Mouse (Mus musculus) neural tube, embryonic 13.5 days (tissue): ENCODE results near the gene Kcnc3. TPM values are rescaled to one million over a fixed set of nuclear protein-coding genes. Genes with fewer than 3 reads are reported as not detected.

Experiments
- ATAC-seq: fragments of 200-750 bp; cut with Nextera tagmentation; 2 replicates; pipeline ENCODE4 v1.8.0; 2017; ENCODE audit warnings: low read depth, mild to moderate bottlenecking, moderate TSS enrichment, moderate library complexity
- H3K27ac ChIP-seq: fragments of 300-500 bp; sonication (generic); replicated peaks from 2 replicates; pipeline ENCODE4 v1.5.1; 2015; ENCODE audit warnings: moderate library complexity, mild to moderate bottlenecking, inconsistent platforms
- H3K27me3 ChIP-seq: fragments of 300-500 bp; sonication (generic); 2 replicates; pipeline ENCODE4 v1.6.1; 2015; ENCODE audit warnings: mild to moderate bottlenecking, inconsistent platforms
- H3K36me3 ChIP-seq: fragments of 300-500 bp; sonication (generic); 2 replicates; pipeline ENCODE4 v1.6.1; 2015; ENCODE audit warnings: mild to moderate bottlenecking, inconsistent platforms
- H3K4me1 ChIP-seq: fragments of 300-500 bp; sonication (generic); replicated peaks from 2 replicates; pipeline ENCODE4 v1.6.1; 2015; ENCODE audit warnings: inconsistent platforms
- H3K4me2 ChIP-seq: fragments of 300-500 bp; sonication (generic); 2 replicates; pipeline ENCODE4 v1.6.1; 2015; ENCODE audit warnings: inconsistent platforms, mild to moderate bottlenecking, moderate library complexity
- H3K4me3 ChIP-seq: fragments of 300-500 bp; sonication (generic); 2 replicates; pipeline ENCODE4 v1.5.1; 2015; ENCODE audit warnings: mild to moderate bottlenecking, inconsistent platforms
- H3K9ac ChIP-seq: fragments of 300-500 bp; sonication (generic); 2 replicates; pipeline ENCODE4 v1.6.1; 2015; ENCODE audit warnings: moderate library complexity, mild to moderate bottlenecking, inconsistent platforms
- H3K9me3 ChIP-seq: fragments of 300-500 bp; sonication (generic); 2 replicates; pipeline ENCODE4 v1.6.1; 2016; ENCODE audit warnings: inconsistent platforms
- WGBS: fragments of 180-500 bp; shearing (Covaris S2); methylation state at CpG from one replicate; pipeline ENCODE4 v1.1.7; 2015; 5-methylcytosine and 5-hydroxymethylcytosine counted together
- polyA plus RNA-seq: library from polyadenylated mRNA; unstranded; fragments of >200 nt; fragmentation: Nextera tagmentation; extraction: Ambion mirVana; gene quantifications from 2 replicates; pipeline ENCODE4 v1.2.1, GENCODE M21; 2015

Kcnc3 gene
- polyA plus RNA-seq, 1 experiment from 2014 or later = 4.7 TPM

DNA sequence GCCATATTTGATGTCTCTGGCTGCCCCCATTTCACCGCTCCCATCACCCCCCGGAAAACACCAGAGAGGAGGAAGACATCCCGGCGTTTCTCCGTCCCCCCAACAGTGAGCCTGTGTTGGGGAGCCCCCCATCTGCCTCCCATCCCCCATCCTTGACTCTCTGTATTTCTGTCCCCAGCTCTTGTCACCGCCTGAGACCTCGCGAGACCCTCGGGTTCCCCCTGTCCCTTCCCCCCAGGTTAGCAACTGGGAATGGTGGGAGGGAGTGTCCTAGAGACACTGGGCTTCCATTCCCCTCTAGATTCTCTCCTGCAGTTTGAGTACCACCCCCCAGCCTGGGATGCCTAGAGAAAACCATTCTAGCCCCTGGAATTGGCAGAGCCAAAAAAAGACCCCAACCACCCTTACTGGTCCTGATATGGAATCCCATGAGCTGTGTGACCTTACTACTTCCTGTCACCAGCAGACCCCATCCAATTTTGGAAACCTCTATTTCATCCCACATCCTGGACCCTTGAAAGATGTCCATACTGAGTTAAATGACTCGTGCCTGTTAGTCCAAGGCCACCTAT, 10.3 kb downstream of the Kcnc3 start:
- H3K4me1 ChIP-seq = peaks cover 35% of the 10 kb centered on the region
- no peaks in the 10 kb centered on the region for H3K9me3 ChIP-seq
- ATAC-seq = no peak
- no peak overlapping the region for H3K4me3 ChIP-seq
- peaks cover 41% of the 10 kb centered on the region for H3K27me3 ChIP-seq
- no peak overlapping the region for H3K4me2 ChIP-seq
- peaks cover 6% of the 10 kb centered on the region for H3K36me3 ChIP-seq
- WGBS = 76% methylated on average over 10 of the region's 10 CpGs
- no peak overlapping the region for H3K27ac ChIP-seq
- no peak overlapping the region for H3K9ac ChIP-seq

DNA sequence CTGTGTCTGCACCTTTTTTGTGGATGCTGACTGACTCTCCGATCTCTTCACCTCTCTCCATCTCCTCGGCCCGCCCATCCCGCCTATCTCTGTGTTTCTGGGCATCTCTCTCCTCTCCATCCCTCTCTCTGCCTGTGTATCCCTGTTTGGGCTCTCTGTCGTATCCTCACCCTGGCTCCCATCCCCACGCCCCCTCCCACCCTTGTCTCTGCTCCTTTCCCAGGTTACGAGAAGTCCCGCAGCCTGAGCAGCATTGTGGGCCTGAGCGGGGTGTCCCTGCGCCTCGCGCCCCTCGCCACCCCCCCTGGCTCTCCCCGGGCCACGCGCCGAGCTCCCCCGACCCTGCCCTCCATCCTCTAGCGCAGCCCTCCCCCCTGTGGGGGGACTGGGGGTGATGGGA, 11.2 kb downstream of the Kcnc3 start:
- Histone ChIP-seq H3K36me3 (no peaks in the 10 kb centered on the region), H3K4me1 (peaks cover 35% of the 10 kb centered on the region), H3K4me3 (no peak overlapping the region), H3K9ac (peak overlapping the region; percentile 52), H3K9me3 (no peaks in the 10 kb centered on the region), H3K27ac (no peak overlapping the region), H3K4me2 (peak overlapping the region; percentile 22; the same call in 1 of the 2 replicates), H3K27me3 (peaks cover 50% of the 10 kb centered on the region)
- 15% methylated on average over 19 of the region's 19 CpGs for WGBS
- ATAC-seq = no peak

DNA sequence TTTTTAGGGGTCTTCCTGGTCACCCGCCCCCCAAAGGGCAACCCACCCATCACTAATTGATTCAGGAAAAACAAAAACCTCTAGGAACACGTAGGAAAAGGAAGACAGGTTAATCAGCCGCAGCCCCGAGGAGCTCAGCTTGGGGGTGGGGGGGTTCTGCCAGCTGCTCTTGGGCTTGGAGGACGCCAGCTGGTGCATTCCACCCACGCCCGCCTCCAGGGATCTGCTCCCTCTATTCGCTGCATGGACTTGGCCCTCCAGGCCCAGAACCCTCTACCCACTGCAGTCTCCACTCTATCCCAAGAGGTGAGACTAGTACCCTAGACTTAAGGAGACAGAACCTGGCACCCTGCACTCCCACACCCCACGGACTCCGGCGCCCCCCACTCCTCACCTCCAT, 12.0 kb downstream of the Kcnc3 start:
- 0 out of 2 replicates have a peak overlapping the region, but pooled peaks have one; percentile 23 for H3K27ac ChIP-seq
- 12% methylated on average over 11 of the region's 11 CpGs for WGBS
- H3K9ac ChIP-seq = peak overlapping the region; percentile 52; the same call in 1 of the 2 replicates
- H3K4me3 ChIP-seq = no peak overlapping the region
- no peaks in the 10 kb centered on the region for H3K9me3 ChIP-seq
- ATAC-seq = no peak; the same call in 1 of the 2 replicates
- H3K4me2 ChIP-seq = peak overlapping the region; percentile 22; the same call in 1 of the 2 replicates
- H3K27me3 ChIP-seq = peaks cover 57% of the 10 kb centered on the region
- H3K36me3 ChIP-seq = no peaks in the 10 kb centered on the region
- peaks cover 35% of the 10 kb centered on the region for H3K4me1 ChIP-seq

DNA sequence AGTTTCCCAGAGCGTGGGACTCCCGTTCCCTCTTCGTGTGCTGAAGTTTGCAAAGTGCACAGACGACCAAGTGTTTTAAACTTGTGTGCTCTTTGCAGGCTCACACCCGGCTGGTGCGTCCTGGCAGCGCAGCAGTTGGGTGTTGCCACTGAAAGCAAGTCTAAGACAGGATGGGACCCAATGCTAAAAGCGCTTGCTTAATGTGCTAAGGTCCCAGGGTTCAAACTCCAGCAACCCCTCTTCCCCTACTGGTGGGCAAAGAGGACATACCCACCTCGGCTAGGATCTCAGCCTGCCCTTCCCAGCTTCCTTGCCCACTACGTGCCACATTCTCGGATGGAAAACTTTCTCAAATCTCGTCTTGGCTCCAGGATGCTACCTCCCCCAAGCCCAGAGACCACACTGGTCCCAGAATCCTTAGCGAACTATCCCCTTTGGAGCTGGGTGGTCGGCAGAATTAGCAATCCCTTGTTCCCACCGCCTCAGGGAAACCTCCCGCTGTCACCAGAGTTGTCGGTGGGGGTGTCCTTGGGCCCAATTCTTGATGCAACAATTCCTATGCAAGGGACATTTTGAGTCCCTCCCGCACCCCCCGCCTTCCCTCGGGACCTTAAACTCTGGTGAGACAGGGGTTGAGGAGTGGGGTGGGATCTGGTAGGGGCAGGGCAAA, 12.9 kb downstream of the Kcnc3 start:
- H3K36me3 ChIP-seq = no peaks in the 10 kb centered on the region
- ATAC-seq = 0 out of 2 replicates have a peak, but pooled peaks have one; percentile 17
- WGBS = 3% methylated on average over 20 of the region's 20 CpGs
- H3K4me2 ChIP-seq = peak overlapping the region; percentile 53
- no peak overlapping the region for H3K27ac ChIP-seq
- H3K9me3 ChIP-seq = no peaks in the 10 kb centered on the region
- H3K9ac ChIP-seq = no peak overlapping the region
- no peak overlapping the region; the same call in 1 of the 2 replicates for H3K4me3 ChIP-seq
- H3K4me1 ChIP-seq = peaks cover 35% of the 10 kb centered on the region
- peaks cover 62% of the 10 kb centered on the region for H3K27me3 ChIP-seq

DNA sequence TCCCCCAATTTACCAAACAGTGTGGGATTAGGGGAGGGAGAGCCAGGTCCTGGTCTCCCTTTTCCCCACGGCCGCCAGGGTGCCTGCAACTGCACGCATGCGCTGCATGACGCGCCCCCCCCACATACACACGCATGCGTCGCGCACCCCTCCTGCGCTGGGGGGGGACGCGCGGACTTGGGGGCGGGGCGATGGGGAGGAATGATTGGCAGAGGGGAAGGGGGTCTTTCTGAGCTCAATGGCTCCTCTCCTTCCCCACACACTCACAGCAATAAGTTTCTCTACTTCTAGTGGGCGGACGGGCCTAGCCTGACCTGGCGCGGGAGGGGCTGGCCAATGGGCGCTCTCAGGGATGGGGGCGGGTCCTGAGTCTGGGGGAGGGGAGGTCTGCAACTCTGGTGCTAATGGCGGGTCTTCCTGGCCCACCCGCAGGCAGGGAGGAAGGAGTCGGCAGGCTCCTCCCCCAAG, 13.7 kb downstream of the Kcnc3 start:
- Histone ChIP-seq H3K4me1 (peaks cover 35% of the 10 kb centered on the region), H3K9me3 (no peaks in the 10 kb centered on the region), H3K4me3 (peak overlapping the region; percentile 30), H3K9ac (0 out of 2 replicates have a peak overlapping the region, but pooled peaks have one; percentile 13), H3K36me3 (no peaks in the 10 kb centered on the region), H3K27me3 (peaks cover 62% of the 10 kb centered on the region), H3K4me2 (peak overlapping the region; percentile 53), H3K27ac (no peak overlapping the region)
- ATAC-seq = peak; percentile 57
- under 1% methylated on average over 23 of the region's 25 CpGs for WGBS

DNA sequence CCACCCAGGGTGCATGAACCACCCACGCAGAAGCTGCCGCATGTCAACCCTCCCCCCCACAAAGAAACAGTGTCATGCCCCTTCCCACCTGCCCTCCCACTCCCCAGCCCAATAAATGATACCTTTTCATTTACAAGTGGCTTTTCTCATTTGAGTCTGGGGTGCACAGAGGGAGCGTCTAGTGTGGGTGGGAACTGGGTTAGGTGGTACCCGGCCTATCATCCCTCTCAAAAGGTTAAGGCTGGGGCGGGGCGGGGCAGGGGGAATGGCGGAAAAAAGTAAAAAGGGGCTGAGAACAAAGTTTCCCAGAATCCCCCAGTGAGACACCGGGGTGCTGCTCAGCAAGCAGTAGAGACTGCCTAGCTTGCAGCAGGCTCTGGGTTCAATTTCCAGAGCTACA, 14.2 kb downstream of the Kcnc3 start:
- Histone ChIP-seq H3K4me1 (peaks cover 35% of the 10 kb centered on the region), H3K4me2 (peak overlapping the region; percentile 53), H3K9me3 (no peaks in the 10 kb centered on the region), H3K27ac (no peak overlapping the region), H3K27me3 (peaks cover 62% of the 10 kb centered on the region), H3K9ac (peak overlapping the region; percentile 34; the same call in 1 of the 2 replicates), H3K36me3 (no peaks in the 10 kb centered on the region), H3K4me3 (peak overlapping the region; percentile 30)
- ATAC-seq = peak; percentile 24; the same call in 1 of the 2 replicates
- 1% methylated on average over 8 of the region's 8 CpGs for WGBS

DNA sequence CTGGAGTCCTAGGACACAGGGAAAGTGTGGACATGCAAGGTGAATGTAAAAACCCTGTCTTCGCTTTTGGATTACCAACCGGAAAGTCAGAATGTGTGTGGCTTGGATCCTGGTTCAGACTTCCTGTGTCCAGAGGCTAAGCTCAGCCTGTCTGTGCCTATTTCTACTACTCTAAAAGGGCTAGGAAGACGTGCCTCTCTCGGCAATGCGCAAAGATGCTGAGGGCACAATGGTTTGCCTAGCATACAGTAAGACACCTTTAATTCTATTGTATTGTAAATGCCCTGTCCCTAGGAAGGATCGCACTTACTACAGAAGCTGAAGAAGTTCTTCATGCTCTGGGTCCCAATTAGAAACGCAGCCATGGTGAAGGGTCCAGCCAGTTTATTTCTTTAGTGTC, 15.0 kb downstream of the Kcnc3 start:
- Histone ChIP-seq H3K27me3 (peaks cover 62% of the 10 kb centered on the region), H3K9ac (no peak overlapping the region)

DNA sequence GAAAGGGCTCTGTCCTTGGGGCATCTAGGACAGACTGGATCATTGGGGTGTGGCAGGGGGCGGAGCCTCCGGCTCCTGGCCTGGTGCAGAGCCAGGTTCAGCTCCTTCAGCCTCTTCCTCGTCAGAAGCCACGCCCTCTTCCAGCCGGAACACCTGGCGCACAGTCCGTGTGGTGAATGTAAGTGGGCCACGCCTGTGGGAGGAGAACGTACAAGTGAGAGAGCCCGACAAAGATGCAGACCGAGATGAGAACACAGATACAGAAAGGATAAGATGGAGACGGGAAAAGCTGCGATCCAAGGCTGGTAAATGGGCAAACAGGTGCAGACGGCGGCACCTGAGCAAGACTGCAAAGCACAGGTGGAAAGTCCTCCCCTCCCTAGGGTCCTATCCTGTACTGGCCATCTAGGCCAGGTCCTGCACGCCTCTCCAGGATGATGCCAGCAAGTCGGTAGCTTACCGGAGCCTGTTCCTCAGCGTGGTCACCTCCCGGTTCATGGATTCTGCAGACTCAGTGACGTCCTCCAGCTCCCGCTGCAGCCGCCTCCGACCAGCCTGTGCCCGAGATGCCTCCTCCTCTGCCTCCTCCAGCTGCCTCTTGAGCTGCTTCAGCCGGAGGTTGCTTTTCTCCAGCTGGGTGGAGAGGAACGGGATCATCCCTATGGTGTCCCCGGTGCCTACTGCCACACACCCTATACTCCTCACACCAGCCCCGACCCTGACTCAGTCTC, 15.9 kb downstream of the Kcnc3 start:
- Histone ChIP-seq H3K9ac (no peak overlapping the region), H3K27ac (no peak overlapping the region), H3K4me1 (peaks cover 34% of the 10 kb centered on the region), H3K27me3 (peaks cover 54% of the 10 kb centered on the region), H3K9me3 (no peaks in the 10 kb centered on the region), H3K4me2 (peak overlapping the region; percentile 13; the same call in 1 of the 2 replicates), H3K36me3 (no peaks in the 10 kb centered on the region), H3K4me3 (no peak overlapping the region)
- no peak for ATAC-seq
- WGBS = 11% methylated on average over 29 of the region's 29 CpGs

More for the DNA sequence above, 15.0 kb downstream of the Kcnc3 start:
- 38% methylated on average over 7 of the region's 7 CpGs for WGBS
- H3K27ac ChIP-seq = no peak overlapping the region
- no peak overlapping the region for H3K4me2 ChIP-seq
- peaks cover 35% of the 10 kb centered on the region for H3K4me1 ChIP-seq
- H3K4me3 ChIP-seq = no peak overlapping the region
- H3K9me3 ChIP-seq = no peaks in the 10 kb centered on the region
- H3K36me3 ChIP-seq = no peaks in the 10 kb centered on the region
- no peak for ATAC-seq

DNA sequence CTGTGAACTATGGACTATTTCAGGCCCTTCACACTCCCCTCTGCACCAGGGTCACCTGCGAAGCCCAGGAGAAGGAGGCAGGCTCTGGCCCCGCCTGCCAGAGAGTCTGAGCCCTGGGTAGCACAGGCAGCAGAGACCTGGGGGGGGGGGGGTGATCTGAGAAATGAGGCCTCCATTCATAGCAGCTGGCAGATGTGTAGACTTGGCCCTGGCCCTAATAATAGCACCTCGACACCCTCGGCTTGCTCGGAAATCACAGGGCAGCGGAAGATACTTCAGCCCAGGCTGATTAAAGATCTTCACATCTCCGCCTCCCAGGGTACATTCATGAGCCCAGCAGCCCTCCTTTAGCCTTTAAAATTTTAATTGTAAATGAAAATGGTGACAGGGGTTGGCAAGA, 21.7 kb downstream of the Kcnc3 start:
- WGBS = 75% methylated on average over 7 of the region's 7 CpGs

DNA sequence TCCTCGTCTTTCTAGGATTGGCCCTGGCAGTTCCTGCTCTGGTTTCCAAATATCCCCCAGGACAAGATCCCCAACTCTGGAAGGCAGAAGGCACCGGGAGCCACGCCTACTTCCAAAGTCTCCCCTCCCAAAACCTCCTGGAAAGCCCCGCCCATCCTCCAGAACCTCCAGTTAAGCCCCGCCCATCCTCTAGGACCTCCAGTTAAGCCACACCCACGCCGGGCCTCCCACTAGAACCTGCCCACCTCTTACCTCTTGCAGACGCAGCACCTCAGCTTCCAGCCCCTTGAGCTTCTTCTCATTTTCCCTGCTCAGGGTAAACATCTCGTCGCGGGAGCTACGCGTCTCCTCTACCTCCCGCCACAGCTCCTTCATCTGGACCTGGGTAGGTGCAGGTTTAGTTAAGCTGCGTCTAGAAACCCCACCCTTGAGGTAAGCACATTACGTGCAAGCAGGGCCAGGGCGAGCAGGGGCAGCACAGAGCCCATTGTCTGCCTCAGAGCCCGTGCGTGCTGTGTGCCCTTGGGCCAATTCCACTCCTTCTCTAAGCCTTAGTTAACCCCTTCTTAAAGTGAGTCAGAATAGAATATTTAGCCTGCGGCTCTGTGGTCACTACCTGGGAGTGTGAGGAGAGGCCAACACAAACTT, 23.7 kb downstream of the Kcnc3 start:
- Histone ChIP-seq H3K36me3 (no peaks in the 10 kb centered on the region), H3K9me3 (no peaks in the 10 kb centered on the region), H3K27ac (no peak overlapping the region), H3K9ac (0 out of 2 replicates have a peak overlapping the region, but pooled peaks have one; percentile 32), H3K4me3 (0 out of 2 replicates have a peak overlapping the region, but pooled peaks have one; percentile 5), H3K4me1 (peaks cover 9% of the 10 kb centered on the region; the same call in 1 of the 2 replicates), H3K27me3 (peaks cover 32% of the 10 kb centered on the region), H3K4me2 (peak overlapping the region; percentile 27)
- WGBS = 7% methylated on average over 20 of the region's 20 CpGs
- peak; percentile 40; the same call in 1 of the 2 replicates for ATAC-seq

More for the DNA sequence above, 21.7 kb downstream of the Kcnc3 start:
- H3K27ac ChIP-seq = no peak overlapping the region
- no peaks in the 10 kb centered on the region for H3K36me3 ChIP-seq
- H3K4me3 ChIP-seq = no peak overlapping the region
- H3K9me3 ChIP-seq = no peaks in the 10 kb centered on the region
- H3K9ac ChIP-seq = no peak overlapping the region
- no peak for ATAC-seq
- no peak overlapping the region for H3K4me2 ChIP-seq
- H3K27me3 ChIP-seq = peaks cover 39% of the 10 kb centered on the region
- peaks cover 9% of the 10 kb centered on the region; the same call in 1 of the 2 replicates for H3K4me1 ChIP-seq

DNA sequence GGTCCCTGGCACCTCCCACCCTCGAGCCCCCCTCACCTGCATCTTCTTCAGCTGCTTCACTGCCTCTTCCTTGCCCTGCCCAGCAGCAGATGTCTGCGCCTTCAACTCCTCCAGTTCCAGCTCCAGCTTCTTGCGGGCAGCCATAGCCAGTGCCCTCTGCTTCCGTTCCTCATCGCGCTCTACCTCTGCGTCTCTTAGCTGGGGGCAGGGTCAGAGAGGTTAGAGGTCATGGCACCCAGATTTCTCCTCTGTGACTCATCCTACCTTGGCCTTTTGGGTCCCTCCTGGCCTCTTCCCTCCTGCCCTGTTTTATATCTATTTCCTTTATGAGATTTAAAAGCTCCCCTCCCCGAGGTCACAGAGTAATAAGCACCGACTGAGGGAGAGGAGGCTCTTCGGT, 24.8 kb downstream of the Kcnc3 start:
- ATAC-seq = no peak
- H3K4me3 ChIP-seq = no peak overlapping the region
- peak overlapping the region; percentile 11; the same call in 1 of the 2 replicates for H3K4me2 ChIP-seq
- peaks cover 32% of the 10 kb centered on the region for H3K27me3 ChIP-seq
- WGBS = 8% methylated on average over 10 of the region's 10 CpGs
- no peak overlapping the region for H3K9ac ChIP-seq
- H3K27ac ChIP-seq = no peak overlapping the region
- 0 out of 2 replicates have a peak, but pooled peaks cover 9% of the 10 kb centered on the region for H3K9me3 ChIP-seq
- peaks cover 9% of the 10 kb centered on the region; the same call in 1 of the 2 replicates for H3K4me1 ChIP-seq
- H3K36me3 ChIP-seq = no peaks in the 10 kb centered on the region
